Mouse (Mus musculus): ENCODE data around the gene Brms1.
A peak's percentile ranks its signal among the peaks of the same experiment; 100 is the strongest.
"Not testable (repeated sequence)": the region's sequence is repeated elsewhere in the genome, so short reads cannot be mapped to it uniquely, and the experiment has no call there.

Gene Brms1

DNA sequence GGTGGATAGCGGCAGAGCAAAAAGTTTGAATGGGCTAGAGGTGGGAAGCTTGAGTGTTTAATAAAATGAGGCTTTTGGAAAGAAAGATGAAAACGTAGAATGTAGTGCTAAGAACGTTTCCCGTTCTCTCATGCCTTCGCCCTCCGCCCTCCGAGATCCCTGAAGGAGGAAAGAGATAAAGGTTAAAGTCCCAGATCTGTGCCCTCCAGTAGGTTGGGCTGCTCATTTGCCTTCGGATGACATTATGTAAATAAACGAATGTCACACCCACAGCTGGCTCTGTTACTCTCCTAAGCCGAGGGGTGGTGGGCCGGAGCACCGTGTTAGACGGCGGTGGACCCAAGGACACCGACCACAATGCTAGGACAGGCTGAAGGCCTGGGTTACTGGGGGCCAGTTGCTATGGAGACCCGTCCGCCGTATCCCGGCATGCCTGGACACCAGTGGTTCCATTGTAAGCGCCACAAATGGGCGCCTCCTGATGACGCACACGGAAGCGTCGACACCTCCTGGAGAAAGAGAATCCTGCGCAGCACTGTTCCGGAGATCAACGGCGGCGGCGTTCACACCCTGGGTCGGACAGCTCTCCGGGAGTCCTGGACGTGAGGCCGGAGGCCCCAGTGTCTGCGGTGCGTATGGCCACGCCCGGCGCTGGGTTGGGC is at the start of gene Brms1:
Gene Brms1, plus strand, starts transcription at position 493 of the 662 bp plus-strand sequence.
- peak; percentile 93 for DNase-seq (ENCODE audit: low spot score)

DNA sequence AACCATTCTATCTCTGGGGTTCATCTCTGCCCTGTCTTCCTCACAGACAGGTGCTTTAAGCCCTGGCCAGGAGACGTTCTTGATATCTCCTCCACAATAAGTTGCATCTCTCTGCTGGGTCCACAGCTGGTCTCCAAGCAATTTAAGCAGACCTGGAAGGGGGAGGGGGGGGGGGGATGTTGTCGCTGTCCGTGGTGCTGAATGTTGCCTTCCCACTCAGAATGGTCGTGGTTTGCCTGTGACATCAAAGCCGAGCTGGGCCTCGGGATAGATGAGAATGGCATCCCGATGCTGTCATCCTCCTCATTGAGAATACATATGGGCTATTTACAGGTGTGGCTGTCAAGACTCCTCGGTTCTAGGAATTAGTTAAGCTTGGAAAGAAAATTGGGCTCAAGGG is 48.8 kb upstream of the Brms1 start:
- DNase-seq (ENCODE audit: low spot score) = no peak

DNA sequence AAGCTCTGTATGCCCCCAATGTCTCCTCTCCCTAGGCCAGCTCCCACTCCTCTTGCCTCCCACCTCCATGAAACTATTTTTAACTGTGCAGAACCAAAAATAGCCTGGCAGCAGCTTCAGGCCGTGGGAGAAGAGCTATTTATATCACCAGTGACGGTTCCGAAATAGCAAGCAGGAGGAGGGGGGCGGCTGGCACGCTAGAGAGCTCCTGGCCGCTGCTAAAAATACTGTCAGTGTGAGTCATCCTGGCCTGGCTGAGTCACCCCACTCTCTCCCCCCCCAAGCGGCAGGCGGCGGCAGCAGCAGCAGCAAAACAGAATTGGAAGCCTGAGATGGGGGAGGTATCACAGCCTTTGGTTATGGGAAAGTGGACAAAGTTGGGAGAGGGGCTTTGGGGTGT is 48.2 kb upstream of the Brms1 start:
- DNase-seq (ENCODE audit: low spot score) = no peak

DNA sequence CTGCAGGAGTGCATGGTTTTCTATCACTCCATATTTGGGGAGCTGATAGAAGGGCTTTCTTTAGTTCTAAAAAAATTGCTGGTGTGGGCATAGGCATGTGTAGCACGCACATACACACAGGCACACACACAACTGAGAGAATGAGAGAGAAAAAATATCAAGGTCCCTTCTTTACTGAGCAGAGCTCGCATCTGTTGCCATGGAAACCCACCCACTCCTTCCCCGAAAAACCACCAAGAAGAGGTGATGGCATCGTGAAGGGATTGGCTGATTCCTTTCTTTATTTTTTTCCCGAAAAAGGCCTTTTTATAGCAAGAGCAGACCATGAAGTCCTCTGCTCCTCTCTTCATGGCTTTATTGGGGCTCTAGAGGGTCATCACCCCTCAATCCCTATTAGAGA is 47.1 kb upstream of the Brms1 start:
- DNase-seq (ENCODE audit: low spot score) = no peak

DNA sequence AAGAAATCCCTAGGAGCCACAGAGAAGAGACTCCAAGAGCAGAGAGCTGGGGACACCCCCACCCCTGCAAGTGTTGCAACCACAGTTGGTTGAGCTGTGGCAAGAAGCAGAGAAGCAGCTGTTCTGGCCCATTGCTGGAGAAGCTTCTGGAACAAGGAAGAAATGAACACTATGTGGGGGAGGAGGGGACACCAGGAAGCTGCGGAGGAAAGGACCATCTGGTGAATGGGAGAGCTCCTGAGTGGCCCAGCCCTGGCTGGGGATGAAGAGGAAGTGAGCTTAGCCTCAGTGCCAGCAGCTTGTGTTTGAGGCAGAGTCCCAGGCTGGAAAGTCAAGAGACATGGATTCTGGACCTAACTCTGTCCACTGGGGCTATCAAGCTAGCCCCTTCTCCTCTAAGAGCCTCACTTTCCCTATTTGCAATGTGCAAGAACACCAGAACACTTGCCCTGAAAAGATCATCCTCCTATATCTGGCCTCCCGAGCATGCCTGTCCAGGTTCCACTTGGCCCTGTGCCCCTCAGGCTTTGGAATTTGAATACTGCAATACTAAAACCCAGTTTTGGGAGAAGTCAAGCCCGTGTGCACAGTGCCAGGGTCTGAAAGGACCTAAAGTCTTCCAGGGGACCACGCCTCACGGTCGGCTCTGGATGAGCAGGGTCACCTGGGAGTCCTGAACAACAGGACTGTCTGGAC is 41.6 kb upstream of the Brms1 start:
- no peak for DNase-seq (ENCODE audit: low spot score)

DNA sequence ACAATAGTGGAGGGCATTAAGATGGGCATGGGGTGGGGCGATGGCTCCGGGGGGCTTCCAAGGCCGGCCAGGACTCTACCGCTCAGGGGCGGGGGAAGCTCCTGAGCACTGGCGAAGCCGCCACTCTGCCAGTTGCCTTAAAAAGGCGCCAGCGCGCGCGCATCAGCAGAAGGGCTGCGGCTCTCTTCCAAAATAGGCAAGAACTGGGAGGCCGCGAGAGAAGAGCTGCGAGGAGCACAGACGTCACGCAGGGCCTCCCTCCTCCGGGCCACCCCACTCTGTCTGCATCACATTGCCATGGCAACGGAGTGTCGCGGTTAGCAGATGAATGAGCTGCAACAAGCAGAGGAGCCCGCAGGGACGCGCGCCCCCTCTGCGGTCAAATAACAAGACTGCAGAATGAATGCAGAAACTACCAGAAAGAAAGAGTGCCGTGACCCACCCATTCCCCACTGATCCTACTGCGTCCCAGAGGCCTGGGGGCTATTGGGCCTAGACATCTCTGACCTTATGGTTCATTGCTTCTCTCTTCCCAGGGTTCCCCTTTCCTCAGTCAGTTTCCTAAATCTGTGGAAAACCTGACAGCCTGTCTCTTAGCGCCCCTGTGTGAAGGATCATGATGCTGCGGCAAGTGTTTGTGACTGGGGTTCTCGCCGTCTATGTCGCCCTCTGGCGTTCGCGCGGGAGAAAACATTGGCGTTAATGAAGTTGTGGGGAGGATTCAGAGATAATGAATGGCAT is 39.3 kb upstream of the Brms1 start:
- DNase-seq (ENCODE audit: low spot score) = peak; percentile 58

DNA sequence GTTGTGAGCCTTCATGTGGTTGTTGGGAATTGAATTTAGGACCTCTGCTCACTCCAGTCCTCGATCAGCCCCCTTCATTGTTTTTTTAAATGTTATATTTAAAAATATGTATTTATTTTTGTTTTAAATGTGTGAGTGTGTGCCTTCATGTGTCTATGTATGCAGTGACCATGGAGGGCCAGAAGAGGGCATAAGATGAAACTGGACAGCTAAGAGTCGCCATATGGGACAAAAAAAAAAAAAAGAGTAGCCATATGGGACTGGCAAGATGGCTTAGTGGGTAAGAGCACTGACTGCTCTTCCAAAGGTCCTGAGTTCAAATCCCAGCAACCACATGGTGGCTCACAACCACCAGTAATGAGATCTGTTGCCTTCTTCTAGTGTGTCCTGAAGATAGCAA is 37.5 kb upstream of the Brms1 start:
- not testable (repeated sequence) for DNase-seq (ENCODE audit: low spot score)

DNA sequence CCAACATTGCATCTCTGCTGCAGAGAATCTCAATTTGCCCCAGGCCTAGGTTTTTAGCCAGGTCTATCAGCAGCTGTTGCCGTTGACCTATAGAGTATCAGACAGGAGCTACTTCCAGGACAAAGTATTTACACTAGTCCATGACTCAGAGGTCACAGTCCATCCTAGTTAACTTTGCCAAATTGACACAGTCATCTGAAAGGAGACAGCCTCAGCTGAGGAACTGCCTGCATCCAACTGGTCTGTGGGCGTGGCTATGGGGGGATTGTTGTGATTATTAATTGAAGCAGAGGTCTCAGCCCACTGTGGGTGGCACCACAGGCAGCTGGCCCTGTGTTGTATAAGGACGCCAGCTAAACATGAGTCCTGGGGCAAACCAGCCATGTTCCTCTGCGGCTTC is 36.2 kb upstream of the Brms1 start:
- no peak for DNase-seq (ENCODE audit: low spot score)

DNA sequence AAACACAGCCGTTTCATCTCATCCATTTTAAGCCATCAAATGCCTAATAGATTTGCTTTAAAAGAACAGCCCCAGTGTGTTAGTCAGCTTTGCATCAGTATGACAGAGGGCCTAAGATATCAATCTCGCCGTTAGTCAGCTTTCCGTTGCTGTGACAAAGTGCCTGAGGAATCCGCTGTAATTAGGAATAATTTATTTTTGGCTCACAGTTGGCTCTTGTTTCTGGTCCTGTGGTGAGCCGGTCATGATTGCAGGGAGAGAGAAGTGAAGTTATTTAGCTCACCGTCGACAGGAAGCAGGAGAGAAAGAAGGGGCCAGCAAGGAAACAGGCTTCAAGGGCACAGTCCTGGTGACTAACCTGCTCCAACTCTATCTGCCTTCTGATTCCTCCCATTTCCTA is 28.0 kb upstream of the Brms1 start:
- DNase-seq (ENCODE audit: low spot score) = no peak

DNA sequence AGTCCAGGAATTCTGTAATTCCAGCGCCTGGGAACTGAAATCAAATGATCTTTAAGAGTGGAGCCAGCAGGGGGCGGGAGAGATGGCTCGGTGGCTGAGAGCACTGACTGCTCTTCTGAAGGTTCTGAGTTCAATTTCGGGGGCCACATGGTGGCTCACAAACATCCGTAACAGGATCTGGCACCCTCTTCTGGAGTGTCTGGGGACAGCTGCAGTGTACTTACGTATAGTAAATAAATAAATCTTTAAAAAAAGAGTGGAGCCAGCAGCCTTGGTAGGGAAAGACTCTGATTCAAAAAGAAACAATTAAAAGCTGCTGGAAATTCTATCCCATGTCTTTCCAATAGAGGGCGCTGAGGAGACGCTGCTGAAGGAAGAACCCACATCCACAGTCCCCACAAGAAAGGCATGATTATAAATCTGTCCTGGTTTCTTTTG is 26.2 kb upstream of the Brms1 start:
- peak; percentile 47 for DNase-seq (ENCODE audit: low spot score)

DNA sequence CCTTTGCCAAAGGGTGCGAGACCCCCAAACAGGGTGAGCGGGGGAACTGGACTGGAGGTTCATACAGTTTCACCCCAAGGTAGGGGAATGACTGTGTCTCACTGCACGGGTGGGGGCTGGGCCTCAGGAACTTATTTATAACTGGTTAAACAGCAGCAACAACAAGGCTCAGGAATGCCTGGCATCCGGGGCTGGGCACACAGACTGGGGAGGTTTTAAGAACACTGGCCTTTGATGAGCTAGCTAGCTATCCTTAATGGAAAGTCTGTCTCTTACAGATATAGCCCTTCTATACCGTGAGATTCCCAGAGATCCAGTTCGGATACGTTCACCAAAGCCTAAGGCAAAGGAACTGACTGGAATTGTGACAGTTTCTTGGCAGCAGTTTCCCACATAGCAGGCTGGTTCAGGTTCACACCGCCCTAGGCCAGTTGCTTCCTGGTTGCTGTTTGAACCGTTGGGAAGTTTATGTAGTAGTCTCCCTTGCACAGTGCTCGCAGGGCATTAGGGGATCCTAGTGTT is 24.9 kb upstream of the Brms1 start:
- DNase-seq (ENCODE audit: low spot score) = no peak

DNA sequence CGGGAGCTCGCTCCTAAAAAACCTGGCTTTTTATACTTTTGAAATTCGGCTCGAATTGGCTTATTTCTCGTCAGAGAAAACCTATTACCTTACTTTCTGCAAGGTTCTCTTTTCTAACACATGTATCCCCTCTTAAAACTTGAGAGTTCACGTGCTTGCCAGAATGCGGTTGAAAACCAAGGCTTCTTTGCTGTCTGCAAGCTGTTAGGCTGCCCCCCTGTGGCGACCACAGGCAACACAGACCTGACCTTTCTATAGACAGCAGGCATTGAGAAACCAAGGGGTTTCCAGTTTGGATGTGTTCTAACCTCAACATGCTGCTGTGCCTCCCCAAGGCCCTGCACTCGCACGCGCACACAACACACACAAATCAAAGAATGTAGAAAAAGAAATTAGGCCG is 24.4 kb upstream of the Brms1 start:
- no peak for DNase-seq (ENCODE audit: low spot score)

DNA sequence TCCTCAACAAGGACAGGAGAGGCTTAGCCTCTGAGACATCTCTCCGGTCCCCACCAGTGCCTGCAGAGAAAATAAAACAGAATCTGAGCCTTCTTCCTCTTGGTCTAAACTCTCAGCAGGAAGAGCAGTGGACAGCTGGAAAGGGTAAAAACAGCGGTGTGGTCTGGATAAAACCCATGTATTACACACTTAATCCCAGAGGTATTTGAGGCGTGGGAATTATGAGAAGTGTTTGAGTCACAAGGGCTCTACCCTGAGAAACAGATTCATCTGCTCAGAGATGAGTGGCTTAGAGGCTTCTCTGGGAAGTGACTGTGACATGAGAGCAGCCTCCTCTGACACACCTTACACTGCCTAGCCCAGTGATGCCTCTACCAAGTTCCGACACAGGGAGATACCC is 23.5 kb upstream of the Brms1 start:
- no peak for DNase-seq (ENCODE audit: low spot score)

DNA sequence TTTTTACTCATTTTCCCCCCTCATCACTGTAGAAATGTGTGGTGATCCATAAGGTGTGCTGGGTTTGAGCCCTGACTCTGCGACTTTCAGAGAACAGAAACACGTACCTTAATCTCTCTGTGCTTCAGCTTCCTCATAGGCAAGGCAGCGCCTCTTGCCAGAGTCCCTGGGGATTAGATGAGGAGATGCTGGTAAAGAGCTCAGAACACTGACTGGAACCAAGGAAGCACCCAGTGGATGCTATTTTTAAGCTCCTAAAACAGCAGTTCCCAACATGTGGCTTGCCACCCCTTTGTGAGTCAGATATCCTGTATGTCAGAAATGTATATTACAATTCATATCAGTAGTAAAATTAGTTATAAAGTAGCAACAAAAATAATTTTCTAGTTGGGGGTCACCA is 23.0 kb upstream of the Brms1 start:
- DNase-seq (ENCODE audit: low spot score) = no peak

DNA sequence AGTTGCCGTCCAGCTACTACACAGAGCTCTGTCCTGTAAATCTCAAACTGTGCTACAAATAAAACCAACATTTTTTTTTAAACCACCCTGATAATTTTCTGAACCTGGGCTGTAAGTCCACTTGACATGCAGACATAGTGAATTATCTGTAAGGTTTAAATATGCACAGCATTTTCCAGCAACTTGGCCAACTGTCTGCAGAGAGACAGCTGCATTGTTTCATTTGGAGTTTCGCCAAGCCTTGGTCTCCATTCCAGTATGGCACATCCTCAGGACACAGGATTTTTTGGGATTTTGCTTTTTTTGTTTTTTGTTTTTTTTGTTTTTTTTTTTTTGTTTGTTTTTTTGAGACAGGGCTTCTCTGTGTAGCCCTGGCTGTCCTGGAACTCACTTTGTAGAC is 19.7 kb upstream of the Brms1 start:
- no peak for DNase-seq (ENCODE audit: low spot score)

DNA sequence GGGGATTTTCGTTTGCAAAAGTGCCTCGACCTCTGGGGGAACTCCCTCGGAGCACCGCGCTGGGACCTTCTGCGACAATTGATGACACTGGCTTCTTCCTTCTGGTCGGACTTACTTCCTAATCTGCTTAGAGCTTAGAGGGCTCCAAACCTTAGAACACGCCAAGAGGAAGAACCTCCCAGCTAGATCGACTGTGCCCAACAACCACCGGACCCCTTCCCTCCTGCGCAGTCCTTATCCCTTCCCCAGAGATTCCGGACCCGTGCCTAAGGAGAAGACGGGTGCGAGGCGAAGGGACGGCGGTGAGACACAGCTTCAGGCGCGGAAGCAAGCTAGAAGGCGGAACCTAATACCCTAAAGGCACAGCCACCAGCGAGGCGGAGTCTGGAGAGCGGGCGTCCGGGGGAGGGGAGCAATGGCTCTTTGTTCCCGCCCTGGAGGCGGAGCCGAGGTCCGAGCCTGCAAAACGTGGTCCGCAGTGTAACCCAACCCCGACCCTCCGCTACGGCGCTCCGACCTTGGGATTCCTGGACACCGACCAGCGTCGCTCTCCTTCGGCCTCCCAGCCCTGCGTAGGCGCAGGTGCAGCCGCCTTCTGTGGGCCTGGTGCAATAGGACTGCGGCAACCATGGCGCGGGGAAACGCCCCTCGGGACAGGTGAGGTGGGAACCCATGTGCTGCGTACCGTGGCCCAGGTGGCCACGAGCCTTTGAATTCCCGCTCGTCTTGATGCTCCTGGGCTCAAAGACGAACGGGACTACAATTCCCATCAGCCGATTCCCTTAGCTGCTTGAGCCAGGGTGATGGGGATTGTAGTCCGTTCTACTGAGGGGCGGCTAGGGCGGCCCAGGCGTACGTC is 17.3 kb upstream of the Brms1 start, which contains the start of gene Slc29a2:
Gene Slc29a2, plus strand, starts transcription at position 240 of the 859 bp plus-strand sequence.
- peak; percentile 79 for DNase-seq (ENCODE audit: low spot score)

DNA sequence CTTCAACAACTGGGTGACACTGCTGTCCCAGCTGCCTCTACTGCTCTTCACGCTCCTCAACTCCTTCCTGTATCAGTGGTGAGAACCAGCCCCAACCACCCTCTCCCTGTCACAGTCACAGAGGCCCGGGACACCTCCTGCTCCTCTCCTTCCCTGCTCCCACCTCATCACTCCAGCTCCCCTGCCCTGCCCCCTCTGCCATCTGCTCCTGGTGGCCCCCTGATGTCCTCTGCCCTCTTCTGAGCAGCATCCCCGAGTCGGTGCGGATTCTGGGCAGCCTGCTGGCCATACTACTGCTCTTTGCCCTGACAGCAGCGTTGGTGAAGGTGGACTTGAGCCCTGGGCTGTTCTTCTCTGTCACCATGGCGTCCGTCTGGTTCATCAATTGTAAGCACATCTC is 15.0 kb upstream of the Brms1 start:
- no peak for DNase-seq (ENCODE audit: low spot score)

DNA sequence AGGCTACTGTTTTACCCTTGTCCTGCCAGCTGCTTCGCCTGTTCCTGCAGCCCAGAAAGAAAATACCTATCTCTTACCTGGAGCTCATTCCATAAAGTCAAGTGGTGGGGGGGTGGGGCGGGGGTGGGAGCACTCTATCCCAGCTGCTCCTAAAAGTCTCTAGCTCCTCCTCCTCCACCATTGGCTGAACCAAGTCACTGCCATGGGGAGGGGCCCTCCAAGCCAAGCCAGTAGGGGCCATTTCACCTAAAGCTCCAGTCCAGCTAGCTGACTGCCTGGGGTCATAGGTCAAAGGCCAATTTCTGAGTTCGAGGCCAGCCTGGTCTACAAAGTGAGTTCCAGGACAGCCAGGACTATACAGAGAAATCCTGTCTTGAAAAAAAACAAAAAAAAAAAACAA is 8.5 kb upstream of the Brms1 start:
- no peak for DNase-seq (ENCODE audit: low spot score)

DNA sequence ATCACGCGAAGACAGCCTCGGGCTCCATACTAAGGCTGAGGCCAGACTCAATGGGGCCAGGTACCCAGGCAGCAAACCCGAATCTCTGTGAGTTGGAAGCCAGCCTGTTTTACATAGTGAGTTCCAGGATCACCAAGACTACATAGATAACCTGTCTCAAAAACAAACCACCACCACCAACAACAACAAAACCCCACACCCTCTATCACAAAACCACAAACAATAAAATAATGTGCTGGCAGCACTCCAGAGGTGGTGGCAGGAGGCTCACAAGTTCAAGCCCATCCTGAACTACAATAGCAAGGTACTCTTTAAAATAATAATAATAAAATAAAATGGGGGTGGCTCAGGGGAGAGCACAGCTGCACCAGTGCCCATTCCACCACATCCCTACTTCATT is 4.6 kb upstream of the Brms1 start:
- DNase-seq (ENCODE audit: low spot score) = no peak

DNA sequence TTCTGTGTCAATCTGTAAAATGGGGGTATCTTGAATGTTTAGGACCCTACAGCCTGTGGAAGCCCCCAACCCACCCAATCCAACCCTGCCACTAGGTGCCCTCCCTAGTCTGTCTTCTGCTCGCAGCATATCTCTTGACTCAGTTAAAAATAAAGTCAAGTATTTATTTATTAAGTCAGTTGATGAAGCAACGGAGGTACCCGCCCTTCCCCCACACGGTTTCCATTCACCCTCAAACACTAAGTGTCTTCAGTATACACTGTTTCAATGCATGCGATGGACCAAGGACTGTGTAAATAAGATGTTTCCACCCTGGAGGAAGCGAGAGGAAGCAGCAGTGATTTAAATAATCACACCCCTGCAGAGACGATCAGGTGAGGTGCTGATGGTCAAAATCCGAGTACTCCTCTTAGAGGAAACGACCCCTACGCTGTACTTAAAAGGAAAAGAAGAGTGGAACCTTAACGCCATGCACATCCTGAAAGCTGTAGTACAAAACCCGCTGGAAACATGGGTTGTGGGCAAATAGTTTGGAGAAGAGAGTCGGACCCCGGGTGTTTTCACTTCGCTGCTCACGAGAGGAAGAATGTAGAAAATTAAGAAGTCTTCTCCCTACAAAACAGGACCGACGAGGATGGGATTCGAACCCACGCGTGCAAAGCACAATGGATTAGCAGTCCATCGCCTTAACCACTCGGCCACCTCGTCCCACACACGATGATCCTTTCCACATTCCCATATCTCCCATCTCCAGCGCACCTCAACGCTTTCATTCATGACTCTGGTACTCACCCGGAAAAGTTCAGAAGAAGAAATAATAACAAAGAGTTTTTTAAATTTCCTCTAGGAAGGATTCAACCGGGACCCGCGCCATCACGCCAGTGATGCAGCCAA is 3.2 kb upstream of the Brms1 start:
- DNase-seq (ENCODE audit: low spot score) = peak; percentile 70

DNA sequence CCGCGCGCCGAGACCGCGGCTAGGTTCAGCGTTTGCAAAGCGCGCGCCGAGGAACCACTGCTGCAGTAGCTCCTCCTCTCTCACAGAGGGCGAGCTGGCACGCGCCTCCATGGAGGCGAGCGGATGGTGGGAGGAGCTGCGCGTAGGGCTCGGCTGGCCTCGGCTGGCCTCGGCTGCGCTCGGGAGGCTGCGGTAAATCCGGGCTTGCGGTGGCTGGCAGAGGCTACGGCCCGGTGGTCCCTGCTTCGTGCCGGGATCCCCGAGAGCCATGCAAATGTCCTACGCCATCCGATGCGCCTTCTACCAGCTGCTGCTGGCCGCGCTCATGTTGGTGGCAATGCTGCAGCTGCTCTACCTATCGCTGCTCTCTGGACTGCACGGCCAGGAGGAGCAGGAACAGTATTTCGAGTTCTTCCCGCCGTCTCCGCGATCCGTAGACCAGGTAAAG is 2.4 kb upstream of the Brms1 start, which contains the start of the genes B4gat1 and AC124502.3:
Gene B4gat1, plus strand, starts transcription at position 118 of the 448 bp plus-strand sequence.
Gene AC124502.3, plus strand, starts transcription at position 183 of the 448 bp plus-strand sequence.
- peak; percentile 81 for DNase-seq (ENCODE audit: low spot score)
